Mouse (Mus musculus): Measurements from ENCODE around the gene Ppm1h.

DNA sequence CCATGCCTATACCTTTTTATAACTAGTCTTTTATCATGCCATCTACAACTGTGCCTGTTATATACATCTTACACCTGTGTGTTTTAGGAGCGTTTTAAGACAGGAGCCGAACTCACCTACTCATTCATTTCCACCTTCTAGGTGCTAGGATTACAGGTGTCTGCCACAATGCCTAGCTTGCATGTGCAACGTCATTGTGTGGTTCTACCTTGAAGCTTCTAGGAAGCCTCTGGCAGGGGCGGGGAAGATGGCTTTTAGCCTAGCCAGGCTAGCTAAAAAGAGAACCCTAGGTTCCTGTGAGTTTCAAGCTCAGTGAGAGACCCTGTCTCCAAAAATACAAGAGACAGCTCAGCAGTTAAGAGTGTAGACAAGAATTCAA lies 122.2 kb downstream of the Ppm1h start:
- TF ChIP-seq CTCF (IDR thresholded peaks at IDR 0.05; ENCODE audit: low read depth) (no peak), EP300 (IDR thresholded peaks at IDR 0.05; ENCODE audit: low read depth) (no peak)
